Mouse (Mus musculus) heart, postnatal 0 days (tissue): ENCODE data around the gene Adamtsl1. TPM values are rescaled to one million over a fixed set of nuclear protein-coding genes. Genes with fewer than 3 reads are reported as not detected.

Source experiments
- ATAC-seq: fragments of 200-750 bp; cut with Nextera tagmentation; 2 replicates; pipeline ENCODE4 v1.8.0; 2017; ENCODE audit warnings: low read depth, moderate number of reproducible peaks, moderate library complexity; ENCODE audit not compliant: insufficient read depth
- DNase-seq: peaks from one replicate; pipeline ENCODE4 v3.0.0-alpha.2; 2016; ENCODE audit warnings: low spot score
- H3K27ac ChIP-seq: fragments of 300-500 bp; sonication (generic); 2 replicates; pipeline ENCODE4 v1.5.1; 2014; ENCODE audit warnings: low read depth, mild to moderate bottlenecking
- H3K27me3 ChIP-seq: fragments of 300-500 bp; sonication (generic); 2 replicates; pipeline ENCODE4 v1.6.1; 2014; ENCODE audit warnings: low read length, mixed read lengths; ENCODE audit not compliant: control insufficient read depth, insufficient read depth
- H3K36me3 ChIP-seq: fragments of 300-500 bp; sonication (generic); replicated peaks from 2 replicates; pipeline ENCODE4 v1.6.1; 2014; ENCODE audit warnings: low read length, mixed read lengths; ENCODE audit not compliant: control insufficient read depth, insufficient read depth
- H3K4me1 ChIP-seq: fragments of 300-500 bp; sonication (generic); 2 replicates; pipeline ENCODE4 v1.6.1; 2014; ENCODE audit warnings: antibody characterized with exemption; ENCODE audit not compliant: control insufficient read depth, insufficient read depth
- H3K4me2 ChIP-seq: fragments of 300-500 bp; sonication (generic); 2 replicates; pipeline ENCODE4 v1.6.1; 2014; ENCODE audit warnings: low read depth, mild to moderate bottlenecking, low read length, moderate library complexity
- H3K4me3 ChIP-seq: fragments of 300-500 bp; sonication (generic); 2 replicates; pipeline ENCODE4 v1.5.1; 2014; ENCODE audit warnings: low read depth, low read length
- H3K9ac ChIP-seq: fragments of 300-500 bp; sonication (generic); replicated peaks from 2 replicates; pipeline ENCODE4 v1.6.1; 2014; ENCODE audit warnings: low read depth, low read length, mixed read lengths
- H3K9me3 ChIP-seq: fragments of 300-500 bp; sonication (generic); replicated peaks from 2 replicates; pipeline ENCODE4 v1.6.1; 2016; ENCODE audit warnings: low read length; ENCODE audit not compliant: control insufficient read depth
- CTCF ChIP-seq: IDR thresholded peaks from 2 replicates; pipeline ENCODE4 v1.5.1; 2016; ENCODE audit warnings: antibody characterized with exemption, control low read depth, low read depth
- EP300 ChIP-seq: IDR thresholded peaks from 2 replicates; pipeline ENCODE4 v1.6.1; 2016; ENCODE audit warnings: antibody characterized with exemption, low read depth
- WGBS: fragments of 180-500 bp; shearing (Covaris S2); extraction: QIAGEN DNeasy Blood & Tissue Kit; methylation state at CpG from one replicate; pipeline ENCODE4 v1.1.7; 2014; 5-methylcytosine and 5-hydroxymethylcytosine counted together
- polyA plus RNA-seq: library from polyadenylated mRNA; unstranded; fragments of >200 nt; fragmentation: Nextera tagmentation; extraction: Ambion mirVana; gene quantifications from 2 replicates; pipeline ENCODE4 v1.2.1, GENCODE M21; 2015
- total RNA-seq: library from RNA; depleted of rRNA; stranded (reverse); fragments of >200 nt; gene quantifications from 2 replicates; pipeline ENCODE4 v1.2.3, GENCODE M21; 2014; ENCODE audit warnings: low replicate concordance

Adamtsl1 gene
- total and polyA plus RNA-seq, 2 experiments from 2014 or later: 3.9 to 6.0 TPM

DNA sequence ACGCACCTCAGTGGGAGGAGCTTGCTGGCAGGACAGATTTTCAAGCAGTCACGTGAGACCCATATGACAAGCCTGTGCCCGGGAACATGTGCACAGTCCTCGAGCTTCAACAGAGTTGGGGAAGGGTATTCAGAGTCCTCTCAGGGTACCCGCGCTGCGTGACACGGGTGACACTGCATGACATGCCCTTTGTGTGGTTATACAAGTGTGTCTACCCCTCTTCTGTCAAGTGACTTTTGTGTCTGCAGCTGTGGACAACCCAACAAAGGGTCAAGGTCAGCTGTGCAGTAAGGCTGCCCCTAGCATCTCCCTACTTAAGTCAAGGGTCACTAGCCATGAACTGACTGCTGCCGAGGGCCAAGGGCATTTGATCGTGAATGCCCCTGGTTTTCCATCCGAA is 912.6 kb downstream of the Adamtsl1 start:
- WGBS: 90% methylated on average over 11 of the region's 11 CpGs

DNA sequence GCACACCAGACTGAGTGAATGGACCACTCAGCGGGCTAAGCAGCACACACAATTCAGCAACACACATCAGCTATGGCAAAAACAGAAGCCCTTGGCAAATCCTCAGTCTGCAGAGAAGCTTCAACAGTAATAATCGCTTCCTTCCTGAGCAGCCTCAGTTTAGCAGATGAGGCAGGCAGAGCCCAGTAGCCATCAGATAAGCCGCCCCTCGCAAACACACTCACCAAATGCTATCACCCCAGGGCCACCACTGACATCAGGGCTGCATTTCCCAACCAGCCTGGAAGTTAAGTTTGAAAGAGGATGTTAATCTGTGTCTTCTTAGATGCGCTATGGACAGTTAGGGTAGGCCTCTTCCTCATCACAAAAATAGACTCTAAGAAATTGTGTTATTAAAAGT is 913.3 kb downstream of the Adamtsl1 start:
- Histone ChIP-seq H3K9me3 (no peaks in the 10 kb centered on the region), H3K4me3 (no peak overlapping the region), H3K36me3 (no peaks in the 10 kb centered on the region), H3K27me3 (no peaks in the 10 kb centered on the region), H3K4me2 (no peak overlapping the region), H3K4me1 (peaks cover 7% of the 10 kb centered on the region; the same call in 1 of the 2 replicates), H3K27ac (no peak overlapping the region), H3K9ac (no peak overlapping the region)
- WGBS: 70% methylated on average over 5 of the region's 5 CpGs
- no peak for DNase-seq
- ATAC-seq: no peak
- TF ChIP-seq CTCF (no peak), EP300 (no peak)

More for the DNA sequence above, 912.6 kb downstream of the Adamtsl1 start:
- Histone ChIP-seq H3K36me3 (no peaks in the 10 kb centered on the region), H3K27ac (no peak overlapping the region), H3K4me3 (no peak overlapping the region), H3K4me2 (no peak overlapping the region), H3K9me3 (no peaks in the 10 kb centered on the region), H3K4me1 (peaks cover 7% of the 10 kb centered on the region; the same call in 1 of the 2 replicates), H3K27me3 (no peaks in the 10 kb centered on the region), H3K9ac (no peak overlapping the region)
- ATAC-seq (no peak), DNase-seq (no peak)
- TF ChIP-seq CTCF (no peak), EP300 (no peak)

GRCm38 (mm10) chr4:86428091-86428745 is 914.2 kb downstream of the Adamtsl1 start:
- Histone ChIP-seq H3K4me2 (no peak overlapping the region), H3K27ac (no peak overlapping the region), H3K4me3 (no peak overlapping the region), H3K4me1 (peaks cover 7% of the 10 kb centered on the region; the same call in 1 of the 2 replicates), H3K9ac (no peak overlapping the region), H3K9me3 (no peaks in the 10 kb centered on the region), H3K27me3 (no peaks in the 10 kb centered on the region), H3K36me3 (no peaks in the 10 kb centered on the region)
- ATAC-seq: no peak
- WGBS: 86% methylated on average over 6 of the region's 6 CpGs
- no peak for DNase-seq
- no peak for TF ChIP-seq CTCF
- TF ChIP-seq EP300: no peak

- no peaks in the 10 kb centered on the region for H3K27me3 ChIP-seq
- 90% methylated on average over 3 of the region's 3 CpGs for WGBS
- H3K36me3 ChIP-seq: no peaks in the 10 kb centered on the region
- no peak for DNase-seq
- no peaks in the 10 kb centered on the region for H3K9me3 ChIP-seq
- no peak overlapping the region for H3K4me3 ChIP-seq
- TF ChIP-seq CTCF (no peak), EP300 (no peak)
- no peak overlapping the region for H3K4me2 ChIP-seq
- no peaks in the 10 kb centered on the region for H3K4me1 ChIP-seq
- no peak for ATAC-seq
- no peak overlapping the region for H3K27ac ChIP-seq
- H3K9ac ChIP-seq: no peak overlapping the region
Measured at GRCm38 (mm10) chr4:86435631-86436030, 921.7 kb downstream of the Adamtsl1 start.

DNA sequence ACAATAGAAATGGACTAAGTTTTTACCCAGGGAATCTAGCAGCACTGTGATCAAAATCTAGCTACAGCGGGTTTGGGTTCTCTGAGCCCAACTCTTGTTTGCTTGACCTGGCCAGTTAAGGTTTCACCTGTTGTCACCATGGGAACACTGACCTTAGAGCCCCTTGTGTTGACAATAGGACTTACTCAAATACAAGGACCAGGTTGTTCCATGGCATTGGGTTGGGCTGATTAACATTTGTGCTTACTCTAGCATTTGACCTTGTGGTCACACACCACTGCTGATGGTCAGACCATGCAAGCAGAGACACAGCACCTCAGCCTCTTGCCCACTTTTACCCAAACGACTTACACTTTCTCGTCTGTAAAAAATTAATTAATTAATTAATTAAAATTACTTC is 922.4 kb downstream of the Adamtsl1 start:
- H3K4me2 ChIP-seq: no peak overlapping the region
- no peaks in the 10 kb centered on the region for H3K36me3 ChIP-seq
- WGBS: 93% methylated on average over 3 of the region's 3 CpGs
- no peaks in the 10 kb centered on the region for H3K4me1 ChIP-seq
- no peak overlapping the region for H3K27ac ChIP-seq
- no peak overlapping the region for H3K9ac ChIP-seq
- H3K4me3 ChIP-seq: no peak overlapping the region
- DNase-seq (no peak), ATAC-seq (no peak)
- H3K27me3 ChIP-seq: no peaks in the 10 kb centered on the region
- TF ChIP-seq CTCF (no peak), EP300 (no peak)
- H3K9me3 ChIP-seq: no peaks in the 10 kb centered on the region

DNA sequence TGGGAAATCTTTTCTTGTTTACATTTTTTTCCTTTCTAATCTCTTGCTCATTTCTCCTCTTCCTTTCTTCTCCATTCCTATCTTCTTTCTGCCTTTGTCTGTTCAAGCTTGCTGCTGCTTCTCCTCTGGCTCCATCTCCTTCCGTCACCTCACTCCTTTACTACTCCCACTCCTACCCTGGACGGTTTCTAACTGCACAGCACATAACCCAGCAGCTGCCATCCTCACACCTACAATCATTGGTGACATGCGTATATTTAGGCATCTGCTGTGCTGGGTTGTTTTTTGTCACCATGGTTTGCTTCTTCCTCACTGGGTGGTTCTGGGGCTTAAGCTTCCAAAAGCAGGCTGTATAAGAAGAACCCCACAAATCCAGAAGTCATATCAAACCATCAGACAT is 936.5 kb downstream of the Adamtsl1 start:
- Histone ChIP-seq H3K4me1 (no peaks in the 10 kb centered on the region), H3K4me2 (no peak overlapping the region), H3K9ac (no peak overlapping the region), H3K27ac (no peak overlapping the region), H3K27me3 (no peaks in the 10 kb centered on the region), H3K36me3 (no peaks in the 10 kb centered on the region), H3K9me3 (no peaks in the 10 kb centered on the region), H3K4me3 (no peak overlapping the region)
- ATAC-seq: no peak
- no peak for DNase-seq
- no peak for TF ChIP-seq CTCF
- TF ChIP-seq EP300: no peak
- WGBS: 84% methylated on average over 3 of the region's 3 CpGs
